20 mouse cellular contexts compared by ENCODE assay signal in genomic region chr5:127950574-127950973, GRCm38 (mm10).
DNase-seq lines count a peak whose midpoint lies in the region; ATAC-seq and TF ChIP-seq lines count a peak whose summit lies in the region.
"Had no signal": no experiment of that assay in that cellular context is flagged by ENCODE, and none has a peak within 500 bp of the region (broad histone marks: within the 10 kb centered on the region; RNA-seq: fewer than 3 reads in every experiment).

No protein-coding gene starts in this region.

- H3K9ac ChIP-seq in kidney, embryonic 15.5 days: no peak overlapping the region
- no peak overlapping the region for H3K9ac ChIP-seq in ES-E14 (ENCODE audit: insufficient read depth, low read depth, low read length, poor library complexity, severe bottlenecking)
- H3K9ac ChIP-seq: forebrain, embryonic 13.5 days; forebrain, postnatal 0 days; hindbrain, embryonic 14.5 days had no signal

- H3K4me2 ChIP-seq in kidney, embryonic 15.5 days: no peak overlapping the region
- H3K4me2 ChIP-seq: forebrain, embryonic 13.5 days; hindbrain, embryonic 14.5 days had no signal

- 49% methylated on average over 4 of the region's 4 CpGs for WGBS in kidney, adult 2 months
- WGBS in kidney, embryonic 15.5 days: 51% methylated on average over 4 of the region's 4 CpGs

- TF ChIP-seq POLR2A in kidney, adult 2 months (IDR thresholded peaks at IDR 0.05; ENCODE audit: low read depth, low read length): no peak

- H3K9me3 ChIP-seq in kidney, embryonic 15.5 days (replicated peaks): no peaks in the 10 kb centered on the region
- H3K9me3 ChIP-seq in ES-E14 (ENCODE audit: control insufficient read depth, insufficient read depth, low read depth, low read length): no peaks in the 10 kb centered on the region
- H3K9me3 ChIP-seq: embryonic facial prominence, embryonic 10.5 days; forebrain, embryonic 13.5 days had no signal

- H3K27me3 ChIP-seq in kidney, adult 2 months (replicated peaks; ENCODE audit: control insufficient read depth, insufficient read depth, low read length): no peaks in the 10 kb centered on the region
- H3K27me3 ChIP-seq in kidney, embryonic 15.5 days: no peaks in the 10 kb centered on the region
- H3K27me3 ChIP-seq: forebrain, embryonic 13.5 days had no signal

- ATAC-seq in kidney, embryonic 15.5 days (replicated peaks; ENCODE audit: low FRiP score): no peak
- ATAC-seq in megakaryocyte, adult 5-6 weeks (ENCODE audit: poor library complexity, severe bottlenecking): no peak
- ATAC-seq: CD4-positive, CD25-positive, alpha-beta regulatory T cell, adult 4 months; forebrain, embryonic 13.5 days; forebrain, postnatal 0 days had no signal

- H3K4me1 ChIP-seq in kidney, adult 2 months (ENCODE audit: control insufficient read depth, insufficient read depth, low read length): no peaks in the 10 kb centered on the region; the same call in 1 of the 2 replicates
- no peaks in the 10 kb centered on the region for H3K4me1 ChIP-seq in kidney, embryonic 15.5 days
- no peaks in the 10 kb centered on the region for H3K4me1 ChIP-seq in ES-E14 (ENCODE audit: control insufficient read depth in 2 of 2, insufficient read depth in 2 of 2, low read length in 2 of 2, poor library complexity in 1 of 2)
- H3K4me1 ChIP-seq: forebrain, embryonic 13.5 days had no signal

- H3K36me3 ChIP-seq in kidney, adult 2 months (ENCODE audit: control insufficient read depth, insufficient read depth, low read length): no peaks in the 10 kb centered on the region
- H3K36me3 ChIP-seq in kidney, embryonic 15.5 days: no peaks in the 10 kb centered on the region
- H3K36me3 ChIP-seq in ES-E14 (ENCODE audit: control insufficient read depth, insufficient read depth, low read length, poor library complexity, severe bottlenecking): no peaks in the 10 kb centered on the region
- H3K36me3 ChIP-seq: embryonic facial prominence, embryonic 10.5 days had no signal

- in situ Hi-C loops in ES-E14 (cut with MboI; ENCODE audit: low sequenced_read_pairs in 2 of 2, unreplicated experiment in 2 of 2): no loop called here

- DNase-seq in embryo, embryonic 10.5 days (ENCODE audit: low spot score): peak; percentile 8
- no peak for DNase-seq in embryo, embryonic 9.5 days (ENCODE audit: extremely low spot score)
- peak; percentile 22 for DNase-seq in kidney, adult 2 months
- DNase-seq in ES-E14 (ENCODE audit: low read depth, low spot score): no peak
- DNase-seq in kidney, postnatal 36 days: peak; percentile 14 to 31
- DNase-seq: adrenal gland, postnatal 10 days; B cell, adult 2 months; cerebellum, adult 11 months; cerebellum, adult 9-10 months; cerebellum, postnatal 25 days; forebrain, postnatal 0 days; gastrocnemius, postnatal 14 days; heart, postnatal 10 days; heart, postnatal 4 days had no signal

- no peak overlapping the region for H3K27ac ChIP-seq in kidney, adult 2 months (ENCODE audit: insufficient read depth, low read depth, low read length)
- no peak overlapping the region for H3K27ac ChIP-seq in kidney, embryonic 15.5 days
- H3K27ac ChIP-seq in ES-E14 (ENCODE audit: insufficient read depth, low read depth, low read length, poor library complexity, severe bottlenecking): no peak overlapping the region
- H3K27ac ChIP-seq: embryonic facial prominence, embryonic 10.5 days; forebrain, embryonic 13.5 days; hindbrain, embryonic 14.5 days had no signal

- no peak for TF ChIP-seq CTCF in kidney, adult 2 months (conservative IDR thresholded peaks at IDR 0.05; ENCODE audit: insufficient read depth, insufficient read length, low read depth, low read length)

- H3K4me3 ChIP-seq in kidney, adult 2 months (ENCODE audit: insufficient read depth, low read depth, low read length): no peak overlapping the region
- no peak overlapping the region for H3K4me3 ChIP-seq in kidney, embryonic 15.5 days (replicated peaks)
- H3K4me3 ChIP-seq in ES-E14 (ENCODE audit: insufficient read depth in 1 of 2, low read depth in 1 of 2, low read length in 2 of 2, poor library complexity in 1 of 2, severe bottlenecking in 1 of 2): no peak overlapping the region
- H3K4me3 ChIP-seq: embryonic facial prominence, embryonic 10.5 days; forebrain, embryonic 13.5 days had no signal

TF ChIP-seq in ES-E14, 5 proteins besides CTCF, POLR2A, EP300 and RAD21:
- TF ChIP-seq ZC3H11A (IDR thresholded peaks at IDR 0.05; ENCODE audit: borderline replicate concordance, low read depth, low read length) (no peak), MAFK (IDR thresholded peaks at IDR 0.05; ENCODE audit: insufficient read depth, low read depth, low read length) (peak; percentile 89)

Comparison
In these comparisons a context has a peak if more than half of its experiments do, and no peak if none do; other contexts are left out.
1. DNase-seq: peak in embryo, embryonic 10.5 days (single experiment), kidney, adult 2 months (single experiment) and kidney, postnatal 36 days (2 of 2); none in embryo, embryonic 9.5 days (single experiment) and ES-E14 (single experiment).